Mouse (Mus musculus) effector memory CD4-positive, alpha-beta T cell, adult 5 months (primary cell): ENCODE results near the gene Gmpr. TPM values are rescaled to one million over a fixed set of nuclear protein-coding genes. Genes with fewer than 3 reads are reported as not detected.

Source experiments
- polyA plus RNA-seq: library from polyadenylated mRNA; unstranded; fragments of 100-300 nt; shearing (Covaris generic); gene quantifications from one replicate; pipeline ENCODE4 v1.2.1, GENCODE M21; 2017

The Gmpr gene
- polyA plus RNA-seq: not detected

GRCm38 (mm10) chr13:45507274-45508229 lies at the start of gene Gmpr:
TSS of gene Gmpr (plus strand) at chr13:45507444.

Other genes with a start within 250 kb of the Gmpr start
- gene Mylip, start 117.7 kb upstream of the Gmpr start, polyA plus RNA-seq: 37.9 TPM